Mouse (Mus musculus): Measurements from ENCODE around the gene Sorbs1. TPM values are rescaled to one million over a fixed set of nuclear protein-coding genes. Genes with fewer than 3 reads are reported as not detected.

Sorbs1 gene
- 75.3 and 84.2 TPM in 2 replicates for polyA plus RNA-seq (2012; rRNA removed)

DNA sequence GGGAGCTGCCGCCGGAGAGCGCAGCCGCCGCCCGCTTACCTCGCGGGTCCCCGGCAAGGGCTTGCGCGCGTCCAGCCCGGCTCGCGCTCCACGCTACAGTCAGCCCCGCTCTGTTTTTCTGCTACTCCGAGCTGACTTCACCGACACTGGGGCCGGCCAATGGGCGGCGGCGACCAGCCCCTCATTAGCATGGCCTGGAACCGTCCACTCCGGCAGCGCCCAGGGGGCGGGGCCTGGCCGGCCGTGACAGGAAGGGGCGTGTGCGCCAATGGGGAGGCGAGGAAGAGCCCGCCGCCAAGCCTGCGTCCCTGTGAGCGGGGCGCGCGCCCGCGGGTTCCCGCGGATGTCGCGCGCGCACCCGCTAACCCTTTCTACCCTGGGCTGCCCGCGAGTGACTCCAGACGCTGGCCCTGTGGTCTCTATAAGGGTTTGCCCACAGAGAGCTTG, at the start of gene Sorbs1:
TSS of gene Sorbs1 (minus strand) at position 148 of the 447 bp plus-strand sequence.

DNA sequence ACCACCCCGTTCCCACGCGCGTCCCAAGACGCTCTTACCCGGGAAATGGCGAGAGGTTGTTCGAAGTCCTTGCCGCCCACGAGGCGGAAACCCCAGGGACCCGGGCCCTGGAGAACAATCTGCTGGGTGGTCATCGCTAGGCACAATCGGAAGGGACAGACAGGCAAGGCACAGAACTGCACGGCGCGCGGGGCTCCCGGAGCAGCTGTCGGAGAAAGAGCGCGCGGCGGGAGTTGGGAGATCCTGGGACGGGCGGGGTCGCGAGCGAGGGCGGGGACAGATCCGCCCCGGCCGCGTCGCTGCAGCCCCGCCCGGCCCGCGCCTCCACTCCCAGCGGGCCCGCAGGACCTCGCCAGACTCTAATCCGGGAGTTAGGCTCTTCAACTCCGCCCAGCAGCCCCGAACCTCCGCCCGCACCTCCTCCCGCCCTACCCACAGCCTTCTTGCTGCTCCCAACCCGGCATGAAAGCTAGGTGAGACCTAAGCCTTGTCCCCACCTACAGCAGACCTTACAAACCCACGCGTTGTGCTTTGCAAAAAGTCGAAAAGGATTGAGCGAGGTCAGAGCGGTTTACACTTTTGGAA, 242.2 kb downstream of the Sorbs1 start, which contains the start of gene Pdlim1:
TSS of gene Pdlim1 (minus strand) at position 535 of the 585 bp plus-strand sequence.

Other genes with a start within 250 kb of the Sorbs1 start
- gene Pdlim1, start 241.9 kb downstream of the Sorbs1 start, polyA plus RNA-seq (2012; rRNA removed) = 13.5 and 19.2 TPM in 2 replicates
- 74.2 and 74.9 TPM in 2 replicates for gene Aldh18a1, start 74.7 kb upstream of the Sorbs1 start, polyA plus RNA-seq (2012; rRNA removed)
- gene Tctn3, start 98.5 kb upstream of the Sorbs1 start, polyA plus RNA-seq (2012; rRNA removed) = 16.2 and 16.4 TPM in 2 replicates
- gene Entpd1, start 98.6 kb upstream of the Sorbs1 start, polyA plus RNA-seq (2012; rRNA removed) = 10.3 TPM in 2 replicates
- 0.04 and 0.32 TPM in 2 replicates for gene Cc2d2b, start 235.0 kb upstream of the Sorbs1 start, polyA plus RNA-seq (2012; rRNA removed)